Mouse (Mus musculus) testis, adult 2 months (tissue): ENCODE results near the gene Grsf1. TPM values are rescaled to one million over a fixed set of nuclear protein-coding genes. Genes with fewer than 3 reads are reported as not detected.

ENCODE experiments used
- H3K27ac ChIP-seq: fragments of 200-500 bp; 2 replicates; pipeline ENCODE4 v1.5.1; 2012; ENCODE audit warnings: low read depth, low read length; ENCODE audit not compliant: control insufficient read depth, insufficient read depth
- H3K27me3 ChIP-seq: fragments of 200-500 bp; 2 replicates; pipeline ENCODE4 v1.6.1; 2012; ENCODE audit warnings: mild to moderate bottlenecking, low read length, moderate library complexity; ENCODE audit not compliant: control insufficient read depth, insufficient read depth
- H3K36me3 ChIP-seq: fragments of 200-500 bp; 2 replicates; pipeline ENCODE4 v1.6.1; 2012; ENCODE audit warnings: mild to moderate bottlenecking, low read length; ENCODE audit not compliant: control insufficient read depth, insufficient read depth
- H3K4me1 ChIP-seq: fragments of 200-500 bp; 2 replicates; pipeline ENCODE4 v1.6.1; 2012; ENCODE audit warnings: low read length; ENCODE audit not compliant: control insufficient read depth, insufficient read depth
- H3K4me3 ChIP-seq: fragments of 200-500 bp; 2 replicates; pipeline ENCODE4 v1.5.1; 2012; ENCODE audit warnings: low read depth, mild to moderate bottlenecking, low read length, moderate library complexity, mixed read lengths; ENCODE audit not compliant: control insufficient read depth
- CTCF ChIP-seq: fragments of 200-500 bp; IDR thresholded peaks from 2 replicates; pipeline ENCODE4 v1.5.1; 2012; ENCODE audit warnings: low read depth, mild to moderate bottlenecking, inconsistent platforms, low read length, moderate library complexity; ENCODE audit not compliant: control insufficient read depth, insufficient read depth, insufficient replicate concordance
- POLR2A ChIP-seq: fragments of 200-500 bp; IDR thresholded peaks from 2 replicates; pipeline ENCODE4 v1.6.1; 2012; ENCODE audit warnings: low read depth, mild to moderate bottlenecking, inconsistent platforms, low read length, moderate library complexity; ENCODE audit not compliant: control insufficient read depth
- polyA plus RNA-seq: library from polyadenylated mRNA; depleted of rRNA; stranded (reverse); fragments of >200 nt; gene quantifications from 2 replicates; pipeline ENCODE4 v1.2.3, GENCODE M21; 2012; rRNA removed

Grsf1 gene
- polyA plus RNA-seq, 1 experiment: 30.0 TPM

DNA sequence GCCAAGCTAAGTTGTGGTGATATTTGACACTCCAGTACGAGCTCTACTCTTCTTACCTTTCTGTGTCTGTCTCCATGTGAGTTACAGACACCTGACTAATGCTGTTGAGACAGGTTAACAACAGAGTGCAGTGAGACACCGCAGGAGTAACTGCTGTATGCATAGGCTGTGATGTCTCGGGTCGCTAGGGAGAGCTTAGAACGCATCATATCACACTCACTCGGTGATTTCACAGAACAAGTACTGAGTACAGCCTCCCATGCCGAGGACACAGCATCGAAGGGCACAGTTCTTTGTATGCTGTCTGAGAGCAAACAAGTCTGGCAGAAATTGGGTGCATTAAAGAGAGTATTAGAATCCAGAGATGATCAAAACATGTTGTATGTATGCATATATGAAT lies 46.0 kb downstream of the Grsf1 start:
- H3K36me3 ChIP-seq: peaks cover 1% of the 10 kb centered on the region; the same call in 1 of the 2 replicates
- H3K27ac ChIP-seq: no peak overlapping the region
- H3K4me3 ChIP-seq: no peak overlapping the region
- H3K27me3 ChIP-seq: no peaks in the 10 kb centered on the region
- TF ChIP-seq POLR2A: no peak
- TF ChIP-seq CTCF: no peak
- no peaks in the 10 kb centered on the region for H3K4me1 ChIP-seq

GRCm38 (mm10) chr5:88629125-88629524 lies 46.8 kb downstream of the Grsf1 start:
- no peak for TF ChIP-seq CTCF
- no peak for TF ChIP-seq POLR2A
- H3K4me1 ChIP-seq: no peaks in the 10 kb centered on the region
- H3K27ac ChIP-seq: no peak overlapping the region
- H3K4me3 ChIP-seq: no peak overlapping the region
- H3K27me3 ChIP-seq: no peaks in the 10 kb centered on the region
- H3K36me3 ChIP-seq: peaks cover 1% of the 10 kb centered on the region; the same call in 1 of the 2 replicates

DNA sequence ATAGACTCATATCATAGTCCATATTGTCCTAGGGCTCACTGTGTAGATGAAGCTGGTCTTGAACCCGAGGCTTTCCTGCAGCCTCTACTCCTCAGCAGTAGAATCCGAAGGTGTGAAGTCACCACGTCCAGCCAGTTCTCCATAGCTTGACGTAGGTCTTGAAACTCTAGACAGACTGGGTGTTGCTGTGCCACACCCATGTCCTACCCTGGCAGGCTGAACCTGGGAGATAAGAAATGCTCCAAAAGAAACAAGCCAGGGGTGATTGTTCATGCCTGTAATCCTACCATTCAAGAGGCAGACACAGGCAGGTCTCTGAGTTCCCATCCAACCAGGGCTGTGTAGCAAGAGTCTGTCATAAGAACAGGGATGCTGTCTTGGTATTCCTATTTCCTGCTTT lies 48.4 kb downstream of the Grsf1 start:
- no peak overlapping the region for H3K27ac ChIP-seq
- TF ChIP-seq CTCF (no peak), POLR2A (no peak)
- no peaks in the 10 kb centered on the region for H3K4me1 ChIP-seq
- H3K27me3 ChIP-seq: no peaks in the 10 kb centered on the region
- H3K4me3 ChIP-seq: no peak overlapping the region
- peaks cover 1% of the 10 kb centered on the region; the same call in 1 of the 2 replicates for H3K36me3 ChIP-seq

DNA sequence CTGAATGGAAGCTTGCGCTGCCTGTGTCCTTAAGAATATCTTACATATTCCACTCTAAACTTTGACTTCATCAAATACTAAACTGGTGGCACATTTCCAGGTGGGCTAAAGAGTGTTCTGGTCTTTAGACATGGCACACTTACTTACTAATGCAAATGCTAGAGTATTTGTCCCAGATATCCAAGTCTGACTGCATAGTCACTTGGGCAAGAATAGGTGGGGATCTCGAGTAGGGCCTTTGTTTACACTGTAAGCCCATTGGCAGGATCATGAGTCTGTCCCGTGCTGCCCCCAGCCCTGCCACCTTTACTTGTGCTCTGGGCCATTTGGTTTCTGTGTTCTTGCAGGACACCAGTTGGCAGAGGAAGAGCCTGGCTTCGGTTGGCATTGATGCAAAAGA lies 59.0 kb downstream of the Grsf1 start:
- Histone ChIP-seq H3K27ac (no peak overlapping the region), H3K27me3 (no peaks in the 10 kb centered on the region), H3K4me3 (no peak overlapping the region), H3K36me3 (0 out of 2 replicates have a peak, but pooled peaks cover 2% of the 10 kb centered on the region), H3K4me1 (no peaks in the 10 kb centered on the region)
- TF ChIP-seq CTCF (no peak), POLR2A (no peak)

DNA sequence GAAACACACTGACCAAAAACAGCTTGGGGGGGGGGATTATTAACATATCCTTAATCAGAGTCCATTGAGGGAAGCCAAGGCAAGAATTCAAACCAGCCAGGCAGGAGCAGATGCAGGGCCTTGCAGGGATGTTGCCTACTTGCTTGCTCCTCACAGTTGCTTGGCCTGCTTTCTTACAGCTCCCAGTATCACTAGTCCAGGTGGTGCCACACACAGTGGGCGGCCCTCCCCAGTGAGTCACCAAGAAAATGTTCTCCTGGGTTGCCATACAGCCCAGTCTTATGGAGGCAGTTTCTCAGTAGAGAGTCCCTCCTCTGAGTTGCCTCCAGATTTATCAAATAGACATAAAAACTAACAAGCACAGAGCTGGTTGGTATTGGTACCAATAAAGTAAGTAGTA lies 61.8 kb downstream of the Grsf1 start:
- Histone ChIP-seq H3K4me3 (no peak overlapping the region), H3K4me1 (no peaks in the 10 kb centered on the region), H3K27me3 (no peaks in the 10 kb centered on the region), H3K27ac (no peak overlapping the region), H3K36me3 (0 out of 2 replicates have a peak, but pooled peaks cover 2% of the 10 kb centered on the region)
- no peak for TF ChIP-seq CTCF
- no peak for TF ChIP-seq POLR2A

Other genes with a start within 250 kb of the Grsf1 start
- 0.06 and 0.20 TPM in 2 replicates for gene Ambn, start 220.2 kb downstream of the Grsf1 start, polyA plus RNA-seq
- not detected in 2 replicates for gene Enam, start 188.2 kb downstream of the Grsf1 start, polyA plus RNA-seq
- gene Jchain, start 148.3 kb downstream of the Grsf1 start, polyA plus RNA-seq: 0.57 and 0.96 TPM in 2 replicates
- 8.4 and 8.6 TPM in 2 replicates for gene Utp3, start 121.7 kb downstream of the Grsf1 start, polyA plus RNA-seq
- gene Rufy3, start 111.1 kb downstream of the Grsf1 start, polyA plus RNA-seq: 15.5 and 15.8 TPM in 2 replicates
- gene Mob1b, start 44.7 kb upstream of the Grsf1 start, polyA plus RNA-seq: 3.5 and 4.9 TPM in 2 replicates
- 1.1 and 1.8 TPM in 2 replicates for gene Dck, start 88.8 kb upstream of the Grsf1 start, polyA plus RNA-seq
- gene Slc4a4, start 210.6 kb upstream of the Grsf1 start, polyA plus RNA-seq: 0.38 and 0.47 TPM in 2 replicates